Comparison of ENCODE assay signal across 29 mouse cellular contexts in the genomic region with DNA sequence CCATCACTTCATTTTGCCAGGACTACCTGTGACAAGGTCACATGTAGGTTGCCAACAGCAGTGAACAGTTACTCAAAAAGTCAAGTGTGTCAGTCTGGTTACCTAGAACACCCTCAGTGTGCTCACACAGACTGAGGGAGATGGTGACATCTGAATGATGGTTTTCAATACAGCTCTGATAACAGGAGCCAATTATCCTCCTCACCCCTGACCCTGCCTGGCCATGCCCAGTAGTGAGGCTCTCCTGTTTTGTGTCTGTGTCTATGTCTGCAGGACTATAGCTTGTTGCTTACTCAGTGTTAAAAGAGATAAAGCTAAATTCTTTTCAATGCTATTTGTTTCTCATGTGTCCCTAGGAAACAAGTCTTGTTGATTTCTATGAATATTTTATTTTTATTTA.
DNase-seq lines count a peak whose midpoint lies in the region; ATAC-seq and TF ChIP-seq lines count a peak whose summit lies in the region.
"Had no signal": no experiment of that assay in that cellular context is flagged by ENCODE, and none has a peak within 500 bp of the region (broad histone marks: within the 10 kb centered on the region; RNA-seq: fewer than 3 reads in every experiment).

No protein-coding gene starts in this region.

- no peaks in the 10 kb centered on the region for H3K36me3 ChIP-seq in forebrain, embryonic 13.5 days (ENCODE audit: poor library complexity, severe bottlenecking)
- H3K36me3 ChIP-seq in forebrain, postnatal 0 days (ENCODE audit: insufficient read depth), result no peaks in the 10 kb centered on the region
- H3K36me3 ChIP-seq in hindbrain, embryonic 16.5 days (ENCODE audit: control insufficient read depth, insufficient read depth, low read length), result no peaks in the 10 kb centered on the region
- H3K36me3 ChIP-seq in hindbrain, postnatal 0 days (ENCODE audit: insufficient read depth, low read length), result no peaks in the 10 kb centered on the region
- H3K36me3 ChIP-seq in midbrain, embryonic 16.5 days (ENCODE audit: control insufficient read depth, insufficient read depth, low read length), result no peaks in the 10 kb centered on the region
- H3K36me3 ChIP-seq in midbrain, embryonic 14.5 days (ENCODE audit: control insufficient read depth, insufficient read depth, low read length), result no peaks in the 10 kb centered on the region
- H3K36me3 ChIP-seq: embryonic facial prominence, embryonic 10.5 days; embryonic facial prominence, embryonic 13.5 days; forebrain, embryonic 10.5 days; G1E; heart, embryonic 12.5 days; heart, embryonic 15.5 days; intestine, embryonic 15.5 days had no signal

- 0 out of 2 replicates have a peak, but pooled peaks cover 4% of the 10 kb centered on the region for H3K4me1 ChIP-seq in forebrain, embryonic 13.5 days
- no peaks in the 10 kb centered on the region for H3K4me1 ChIP-seq in forebrain, postnatal 0 days (ENCODE audit: insufficient read depth)
- no peaks in the 10 kb centered on the region for H3K4me1 ChIP-seq in hindbrain, embryonic 16.5 days (ENCODE audit: control insufficient read depth, insufficient read depth, low read depth, low read length)
- H3K4me1 ChIP-seq in hindbrain, postnatal 0 days (ENCODE audit: insufficient read depth, low read length), result no peaks in the 10 kb centered on the region
- H3K4me1 ChIP-seq in midbrain, embryonic 16.5 days (ENCODE audit: control insufficient read depth, insufficient read depth, low read length), result no peaks in the 10 kb centered on the region
- no peaks in the 10 kb centered on the region for H3K4me1 ChIP-seq in midbrain, embryonic 14.5 days (ENCODE audit: control insufficient read depth, insufficient read depth, low read length)
- H3K4me1 ChIP-seq: forebrain, embryonic 10.5 days; heart, embryonic 12.5 days; heart, embryonic 15.5 days; intestine, embryonic 15.5 days had no signal

- H3K27me3 ChIP-seq in forebrain, embryonic 13.5 days, result no peaks in the 10 kb centered on the region
- H3K27me3 ChIP-seq in forebrain, postnatal 0 days (ENCODE audit: insufficient read depth, low read length), result no peaks in the 10 kb centered on the region
- no peaks in the 10 kb centered on the region for H3K27me3 ChIP-seq in hindbrain, embryonic 16.5 days (replicated peaks; ENCODE audit: control insufficient read depth, insufficient read depth, low read length)
- no peaks in the 10 kb centered on the region for H3K27me3 ChIP-seq in hindbrain, postnatal 0 days (ENCODE audit: insufficient read depth, low read length)
- H3K27me3 ChIP-seq in midbrain, embryonic 16.5 days (ENCODE audit: control insufficient read depth, insufficient read depth, low read depth, low read length), result no peaks in the 10 kb centered on the region
- H3K27me3 ChIP-seq in midbrain, embryonic 14.5 days (ENCODE audit: control insufficient read depth, insufficient read depth, low read length), result no peaks in the 10 kb centered on the region
- H3K27me3 ChIP-seq: CH12.LX; embryonic facial prominence, embryonic 13.5 days; heart, embryonic 12.5 days; heart, embryonic 15.5 days; intestine, embryonic 15.5 days; Patski had no signal

- no peak overlapping the region for H3K4me3 ChIP-seq in forebrain, embryonic 13.5 days
- H3K4me3 ChIP-seq in forebrain, postnatal 0 days (ENCODE audit: low read depth, low read length), result no peak overlapping the region
- no peak overlapping the region for H3K4me3 ChIP-seq in hindbrain, embryonic 16.5 days (ENCODE audit: low read length)
- no peak overlapping the region for H3K4me3 ChIP-seq in hindbrain, postnatal 0 days (ENCODE audit: low read length)
- H3K4me3 ChIP-seq in midbrain, embryonic 16.5 days (ENCODE audit: low read depth, low read length), result no peak overlapping the region
- H3K4me3 ChIP-seq in midbrain, embryonic 14.5 days (replicated peaks; ENCODE audit: low read depth, low read length), result no peak overlapping the region
- H3K4me3 ChIP-seq: embryonic facial prominence, embryonic 10.5 days; embryonic facial prominence, embryonic 13.5 days; forebrain, embryonic 10.5 days; gastrocnemius, adult 2 months; heart, embryonic 12.5 days; heart, embryonic 15.5 days; intestine, embryonic 15.5 days had no signal

- ATAC-seq in forebrain, embryonic 13.5 days, result 0 out of 2 replicates have a peak, but pooled peaks have one; percentile 16
- ATAC-seq in forebrain, postnatal 0 days, result no peak
- peak; percentile 24; the same call in 1 of the 2 replicates for ATAC-seq in hindbrain, embryonic 16.5 days
- ATAC-seq in hindbrain, postnatal 0 days, result no peak
- peak; percentile 71; the same call in 1 of the 2 replicates for ATAC-seq in midbrain, embryonic 16.5 days
- ATAC-seq in midbrain, embryonic 14.5 days (ENCODE audit: low FRiP score, low TSS enrichment), result no peak
- ATAC-seq: forebrain, embryonic 16.5 days; intestine, embryonic 15.5 days; Patski had no signal

- no peak overlapping the region for H3K9ac ChIP-seq in forebrain, embryonic 13.5 days
- no peak overlapping the region for H3K9ac ChIP-seq in forebrain, postnatal 0 days
- no peak overlapping the region for H3K9ac ChIP-seq in hindbrain, embryonic 16.5 days (ENCODE audit: low read depth, low read length)
- no peak overlapping the region for H3K9ac ChIP-seq in hindbrain, postnatal 0 days (replicated peaks; ENCODE audit: low read length)
- H3K9ac ChIP-seq in midbrain, embryonic 16.5 days (ENCODE audit: low read depth, low read length), result no peak overlapping the region
- H3K9ac ChIP-seq in midbrain, embryonic 14.5 days (replicated peaks; ENCODE audit: low read length), result no peak overlapping the region
- H3K9ac ChIP-seq: embryonic facial prominence, embryonic 13.5 days; heart, embryonic 12.5 days; heart, embryonic 15.5 days; hindbrain, embryonic 14.5 days; intestine, embryonic 15.5 days had no signal

- H3K4me2 ChIP-seq in forebrain, embryonic 13.5 days, result no peak overlapping the region
- H3K4me2 ChIP-seq in forebrain, postnatal 0 days (ENCODE audit: low read depth), result no peak overlapping the region
- H3K4me2 ChIP-seq in hindbrain, embryonic 16.5 days (ENCODE audit: low read length), result no peak overlapping the region
- H3K4me2 ChIP-seq in hindbrain, postnatal 0 days (ENCODE audit: low read depth, low read length), result no peak overlapping the region
- no peak overlapping the region for H3K4me2 ChIP-seq in midbrain, embryonic 16.5 days (ENCODE audit: low read length)
- no peak overlapping the region for H3K4me2 ChIP-seq in midbrain, embryonic 14.5 days (ENCODE audit: low read length)
- H3K4me2 ChIP-seq: embryonic facial prominence, embryonic 13.5 days; heart, embryonic 12.5 days; heart, embryonic 15.5 days; hindbrain, embryonic 14.5 days; intestine, embryonic 15.5 days had no signal

- H3K27ac ChIP-seq in forebrain, embryonic 13.5 days, result no peak overlapping the region
- H3K27ac ChIP-seq in forebrain, postnatal 0 days (ENCODE audit: low read depth, low read length), result no peak overlapping the region
- H3K27ac ChIP-seq in hindbrain, embryonic 16.5 days (ENCODE audit: low read depth, low read length), result no peak overlapping the region
- H3K27ac ChIP-seq in hindbrain, postnatal 0 days, result no peak overlapping the region
- H3K27ac ChIP-seq in midbrain, embryonic 16.5 days (ENCODE audit: low read length), result no peak overlapping the region
- no peak overlapping the region for H3K27ac ChIP-seq in midbrain, embryonic 14.5 days (replicated peaks; ENCODE audit: low read depth, low read length)
- H3K27ac ChIP-seq: embryonic facial prominence, embryonic 10.5 days; embryonic facial prominence, embryonic 13.5 days; forebrain, embryonic 10.5 days; gastrocnemius, adult 2 months; heart, embryonic 15.5 days; hindbrain, embryonic 14.5 days; intestine, embryonic 15.5 days had no signal

- H3K9me3 ChIP-seq in forebrain, embryonic 13.5 days (replicated peaks), result no peaks in the 10 kb centered on the region
- no peaks in the 10 kb centered on the region for H3K9me3 ChIP-seq in forebrain, postnatal 0 days (ENCODE audit: low read length)
- no peaks in the 10 kb centered on the region for H3K9me3 ChIP-seq in hindbrain, embryonic 16.5 days (ENCODE audit: control insufficient read depth, low read length)
- H3K9me3 ChIP-seq in hindbrain, postnatal 0 days (ENCODE audit: low read length), result no peaks in the 10 kb centered on the region
- no peaks in the 10 kb centered on the region for H3K9me3 ChIP-seq in midbrain, embryonic 16.5 days (replicated peaks; ENCODE audit: control insufficient read depth, low read length, poor library complexity, severe bottlenecking)
- H3K9me3 ChIP-seq in midbrain, embryonic 14.5 days (ENCODE audit: control insufficient read depth, low read length), result no peaks in the 10 kb centered on the region
- H3K9me3 ChIP-seq: embryonic facial prominence, embryonic 10.5 days; embryonic facial prominence, embryonic 13.5 days; forebrain, embryonic 10.5 days; G1E; heart, embryonic 12.5 days; heart, embryonic 15.5 days; intestine, embryonic 15.5 days had no signal

- no peak for TF ChIP-seq CTCF in forebrain, postnatal 0 days (IDR thresholded peaks at IDR 0.05; ENCODE audit: low read depth)
- TF ChIP-seq CTCF in hindbrain, postnatal 0 days (IDR thresholded peaks at IDR 0.05; ENCODE audit: low read depth), result no peak

- DNase-seq in forebrain, postnatal 0 days, result no peak
- no peak for DNase-seq in hindbrain, postnatal 0 days (ENCODE audit: low spot score)
- DNase-seq in midbrain, embryonic 14.5 days, result no peak
- DNase-seq: adrenal gland, postnatal 10 days; adrenal gland, postnatal 36 days; B cell, adult 2 months; cerebellum, adult 18-20 months; cerebellum, adult 9-10 months; cerebellum, postnatal 14 days; gastrocnemius, adult 2 months; gastrocnemius, postnatal 14 days; heart, adult 18-20 months; heart, postnatal 14 days; heart, postnatal 4 days; kidney, adult 11 months had no signal

Comparison
In these comparisons a context has a peak if more than half of its experiments do, and no peak if none do; other contexts are left out.
1. ATAC-seq: peak in forebrain, embryonic 13.5 days (single experiment), hindbrain, embryonic 16.5 days (single experiment) and midbrain, embryonic 16.5 days (single experiment); none in forebrain, postnatal 0 days (single experiment), hindbrain, postnatal 0 days (single experiment) and midbrain, embryonic 14.5 days (single experiment).